Mouse (Mus musculus) left cerebral cortex, postnatal 14 days (tissue): ENCODE data around the gene Slc25a39. TPM values are rescaled to one million over a fixed set of nuclear protein-coding genes. Genes with fewer than 3 reads are reported as not detected.

Experiments
- DNase-seq, 2 experiments: peaks; one replicate each; pipeline ENCODE4 v3.0.0; 2021 to 2022; ENCODE audit warnings: low spot score in 2 of 2, mixed read lengths in 1 of 2
- intact Hi-C: fragments of 180-260 bp; cut with DNase I; formaldehyde crosslinking; loops from one replicate; pipeline ENCODE4 v1.15.1; 2025
- total RNA-seq, 2 experiments: library from RNA; stranded (reverse); gene quantifications; 2 replicates each; pipeline ENCODE4 v1.2.3; 2021

Gene Slc25a39
- total RNA-seq, 2 experiments from 2014 or later, result 71.0 to 71.3 TPM

DNA sequence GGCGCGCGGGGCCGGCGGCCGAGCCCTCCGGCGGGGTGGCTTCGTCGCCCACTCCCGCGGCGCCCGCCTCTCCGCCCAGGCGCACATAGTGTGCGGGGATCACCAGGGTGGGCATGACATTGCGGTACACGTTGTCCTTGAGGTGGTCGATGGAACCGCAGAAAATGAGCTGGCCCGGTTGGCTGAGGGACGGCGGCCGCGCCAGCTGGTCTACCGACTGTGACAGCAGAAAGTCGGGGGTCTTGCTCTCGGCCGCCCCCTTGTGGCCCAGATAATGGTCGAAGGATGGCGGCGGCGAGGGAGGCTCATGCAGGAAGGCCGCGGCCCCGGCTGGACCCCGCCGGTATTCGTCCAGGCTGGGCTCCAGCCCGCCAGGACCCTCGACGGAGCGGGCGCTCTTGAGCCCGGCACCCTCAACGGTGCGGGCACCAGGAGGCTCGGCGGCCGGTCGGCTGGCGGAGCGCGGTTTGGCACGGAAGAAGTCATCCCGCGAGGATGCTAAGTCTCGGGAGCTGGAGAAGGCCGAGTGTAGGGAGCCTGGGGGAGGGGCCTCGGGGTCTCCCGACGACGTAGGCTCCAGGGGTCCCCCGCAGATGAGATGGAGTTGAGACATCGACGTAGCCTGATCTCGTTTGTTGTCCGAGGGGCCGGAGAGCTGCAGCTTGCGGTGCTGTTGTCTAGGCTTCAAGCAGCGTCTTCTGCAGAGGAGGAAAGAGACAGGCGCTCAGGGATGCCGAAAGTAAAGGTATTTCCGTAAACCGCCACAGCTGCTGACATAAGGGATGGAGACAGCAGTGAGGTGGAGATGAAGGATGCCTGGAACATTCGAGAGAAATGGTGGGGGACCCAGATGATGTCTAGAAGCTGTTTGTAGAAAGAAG is 30.7 kb upstream of the Slc25a39 start:
- DNase-seq, result peak; percentile 86 to 89
- intact Hi-C loops, result no loop called here

DNA sequence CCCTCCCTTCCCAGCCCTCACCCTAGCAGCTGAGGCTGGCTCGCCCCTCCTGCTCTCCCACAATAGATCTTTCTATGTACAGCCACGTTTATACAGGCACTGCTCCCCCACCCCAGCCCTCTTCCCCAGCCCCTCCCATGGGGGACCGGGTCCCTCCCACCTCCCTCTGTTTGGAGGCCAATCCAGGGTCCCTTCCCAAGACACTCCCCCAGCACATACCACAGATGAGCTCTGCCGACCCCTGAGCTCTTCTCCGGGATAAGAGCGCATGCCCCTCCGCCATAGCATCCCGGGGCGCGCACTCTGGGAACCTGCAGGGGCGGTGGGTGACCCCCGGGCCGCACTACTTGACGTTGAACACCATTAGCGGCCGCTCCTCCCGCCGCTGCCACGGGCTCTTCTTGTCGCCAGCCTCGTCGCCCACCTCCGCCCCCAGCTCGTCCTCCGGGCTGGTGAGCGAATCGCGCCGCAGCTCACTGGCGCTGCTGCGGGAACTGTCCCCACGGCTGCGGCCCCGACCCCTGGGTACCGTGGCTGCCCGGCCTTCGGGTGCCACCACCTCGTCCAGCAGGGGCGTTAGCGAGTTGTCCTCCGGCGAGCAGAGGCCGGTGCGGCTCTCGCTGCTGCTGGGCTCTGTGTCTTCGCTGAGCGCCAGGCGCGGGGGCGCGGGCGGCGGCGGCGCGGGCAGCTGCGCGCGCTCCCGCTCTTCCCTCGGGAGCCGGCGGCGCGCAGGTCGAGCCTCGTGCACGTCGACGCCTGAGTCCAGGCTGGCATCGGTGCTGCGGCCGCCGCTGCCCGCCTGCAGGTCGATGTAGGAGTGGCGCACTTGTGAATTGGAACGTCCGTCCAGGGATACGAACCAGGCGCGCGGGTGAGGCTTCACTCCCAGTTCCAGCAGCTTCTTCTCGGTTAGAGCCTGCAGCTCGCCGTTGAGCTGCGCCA is 29.6 kb upstream of the Slc25a39 start:
- intact Hi-C loops, result no loop called here
- peak; percentile 74 to 86 for DNase-seq

DNA sequence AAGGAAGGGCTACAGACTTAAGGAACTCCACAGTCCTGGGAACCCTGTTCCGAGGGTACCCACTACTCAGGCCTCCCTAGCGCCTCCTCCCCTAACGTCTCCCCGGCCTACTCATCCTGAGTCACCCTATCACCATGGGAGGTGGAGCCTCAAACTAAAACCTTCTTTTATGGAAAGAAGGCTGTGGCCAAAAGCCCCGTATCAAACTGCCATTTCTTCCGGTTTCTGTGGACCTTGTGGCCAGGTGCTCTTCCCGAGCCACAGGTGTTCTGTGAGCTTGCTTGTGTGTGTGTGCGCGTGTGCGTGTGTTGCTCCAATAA is 28.7 kb upstream of the Slc25a39 start:
- DNase-seq, result no peak
- intact Hi-C loops, result no loop called here

DNA sequence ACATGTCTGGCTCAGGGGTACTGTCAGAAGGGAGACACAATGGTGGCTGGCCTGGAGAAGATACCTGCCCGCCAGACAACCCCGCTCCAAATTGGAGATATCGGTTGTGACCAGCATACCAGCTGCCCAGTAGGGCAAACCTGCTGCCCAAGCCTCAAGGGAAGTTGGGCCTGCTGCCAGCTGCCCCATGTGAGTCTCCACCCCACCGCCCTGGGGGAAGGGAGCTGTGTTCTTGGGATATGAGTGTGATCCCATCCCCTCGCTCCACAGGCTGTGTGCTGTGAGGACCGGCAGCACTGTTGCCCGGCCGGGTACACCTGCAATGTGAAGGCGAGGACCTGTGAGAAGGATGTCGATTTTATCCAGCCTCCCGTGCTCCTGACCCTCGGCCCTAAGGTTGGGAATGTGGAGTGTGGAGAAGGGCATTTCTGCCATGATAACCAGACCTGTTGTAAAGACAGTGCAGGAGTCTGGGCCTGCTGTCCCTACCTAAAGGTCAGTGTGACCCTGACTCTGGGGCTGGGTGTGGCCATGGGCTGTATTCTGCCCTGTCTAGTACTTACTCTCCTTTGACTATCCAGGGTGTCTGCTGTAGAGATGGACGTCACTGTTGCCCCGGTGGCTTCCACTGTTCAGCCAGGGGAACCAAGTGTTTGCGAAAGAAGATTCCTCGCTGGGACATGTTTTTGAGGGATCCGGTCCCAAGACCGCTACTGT is 28.2 kb upstream of the Slc25a39 start:
- DNase-seq, result peak in 1 of 2 experiments; percentile 29
- intact Hi-C loops, result no loop called here

DNA sequence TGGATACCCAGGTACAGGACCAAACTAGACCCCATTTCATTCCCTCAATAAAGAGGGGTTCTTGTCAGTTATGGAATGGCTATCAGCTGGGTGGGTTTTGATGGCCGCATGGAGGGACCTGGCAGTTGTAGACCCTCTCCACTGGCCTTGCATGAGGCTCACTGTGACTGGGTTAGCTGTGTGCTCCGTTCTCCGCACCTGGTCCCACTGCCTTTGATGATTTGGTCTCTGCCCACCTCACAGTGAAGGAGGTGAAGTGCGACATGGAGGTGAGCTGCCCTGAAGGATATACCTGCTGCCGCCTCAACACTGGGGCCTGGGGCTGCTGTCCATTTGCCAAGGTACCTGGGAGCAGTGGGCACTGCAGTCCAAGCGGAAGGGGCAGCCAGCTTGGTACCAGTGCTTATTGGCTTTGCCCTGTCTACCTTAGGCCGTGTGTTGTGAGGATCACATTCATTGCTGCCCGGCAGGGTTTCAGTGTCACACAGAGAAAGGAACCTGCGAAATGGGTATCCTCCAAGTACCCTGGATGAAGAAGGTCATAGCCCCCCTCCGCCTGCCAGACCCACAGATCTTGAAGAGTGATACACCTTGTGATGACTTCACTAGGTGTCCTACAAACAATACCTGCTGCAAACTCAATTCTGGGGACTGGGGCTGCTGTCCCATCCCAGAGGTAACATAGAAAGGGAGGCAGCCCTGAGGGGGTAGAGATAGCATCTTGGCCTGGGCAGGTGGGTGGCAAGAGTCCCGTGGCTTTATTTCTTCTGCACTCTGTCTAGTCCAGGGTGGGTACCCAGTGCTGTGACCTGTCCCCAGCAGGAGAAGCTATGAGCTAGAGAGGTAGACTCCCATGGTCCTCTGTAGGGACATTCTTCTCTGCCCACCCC is 27.3 kb upstream of the Slc25a39 start:
- DNase-seq, result peak in 1 of 2 experiments; percentile 16

DNA sequence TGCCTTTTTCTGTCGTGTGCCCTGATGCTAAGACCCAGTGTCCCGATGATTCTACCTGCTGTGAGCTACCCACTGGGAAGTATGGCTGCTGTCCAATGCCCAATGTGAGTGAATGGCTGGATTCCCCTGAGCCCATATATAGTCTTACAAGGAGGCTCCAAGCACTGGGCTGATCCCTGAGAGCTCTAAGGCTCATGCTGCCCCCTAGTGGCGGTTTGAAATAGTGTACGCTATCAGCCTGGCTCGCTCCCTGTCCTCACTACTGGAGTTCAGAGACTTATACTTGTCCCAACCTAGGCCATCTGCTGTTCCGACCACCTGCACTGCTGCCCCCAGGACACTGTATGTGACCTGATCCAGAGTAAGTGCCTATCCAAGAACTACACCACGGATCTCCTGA is 26.7 kb upstream of the Slc25a39 start:
- intact Hi-C loops, result loop anchor here (5.0 kb wide), 1 partner anchor 37 kb away; no protein-coding TSS in a partner anchor

More for the DNA sequence above, 27.3 kb upstream of the Slc25a39 start:
- intact Hi-C loops, result loop anchor here (5.0 kb wide), 1 partner anchor 38 kb away; no protein-coding TSS in a partner anchor

DNA sequence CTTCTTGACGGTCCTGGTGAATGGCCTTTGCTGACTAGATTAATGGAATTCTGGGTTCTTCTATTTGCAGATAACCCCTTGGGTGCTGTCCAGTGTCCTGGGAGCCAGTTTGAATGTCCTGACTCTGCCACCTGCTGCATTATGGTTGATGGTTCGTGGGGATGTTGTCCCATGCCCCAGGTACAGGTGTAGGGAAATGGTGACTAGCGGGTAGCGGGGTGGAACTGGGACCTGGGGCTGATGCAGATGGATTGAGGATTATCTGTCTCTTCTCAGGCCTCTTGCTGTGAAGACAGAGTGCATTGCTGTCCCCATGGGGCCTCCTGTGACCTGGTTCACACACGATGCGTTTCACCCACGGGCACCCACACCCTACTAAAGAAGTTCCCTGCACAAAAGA is 26.1 kb upstream of the Slc25a39 start:
- intact Hi-C loops, result loop anchor here (5.0 kb wide), 1 partner anchor 37 kb away; no protein-coding TSS in a partner anchor
- no peak for DNase-seq

More for the DNA sequence above, 26.7 kb upstream of the Slc25a39 start:
- peak; percentile 95 to 96 for DNase-seq

DNA sequence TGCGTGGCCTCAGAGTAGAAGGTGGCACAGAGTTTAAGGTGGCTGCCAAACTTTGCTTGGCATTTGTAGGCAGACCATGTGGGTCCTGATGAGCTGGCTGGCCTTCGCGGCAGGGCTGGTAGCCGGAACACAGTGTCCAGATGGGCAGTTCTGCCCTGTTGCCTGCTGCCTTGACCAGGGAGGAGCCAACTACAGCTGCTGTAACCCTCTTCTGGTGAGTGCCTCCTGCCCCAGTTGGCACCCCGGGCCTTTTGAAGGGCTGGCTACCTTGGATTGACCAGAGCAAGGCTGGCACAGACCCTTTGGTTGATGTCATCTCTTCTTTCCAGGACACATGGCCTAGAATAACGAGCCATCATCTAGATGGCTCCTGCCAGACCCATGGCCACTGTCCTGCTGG is 25.1 kb upstream of the Slc25a39 start:
- peak; percentile 44 to 61 for DNase-seq
- intact Hi-C loops, result loop anchor here (5.0 kb wide), 1 partner anchor 36 kb away; no protein-coding TSS in a partner anchor

DNA sequence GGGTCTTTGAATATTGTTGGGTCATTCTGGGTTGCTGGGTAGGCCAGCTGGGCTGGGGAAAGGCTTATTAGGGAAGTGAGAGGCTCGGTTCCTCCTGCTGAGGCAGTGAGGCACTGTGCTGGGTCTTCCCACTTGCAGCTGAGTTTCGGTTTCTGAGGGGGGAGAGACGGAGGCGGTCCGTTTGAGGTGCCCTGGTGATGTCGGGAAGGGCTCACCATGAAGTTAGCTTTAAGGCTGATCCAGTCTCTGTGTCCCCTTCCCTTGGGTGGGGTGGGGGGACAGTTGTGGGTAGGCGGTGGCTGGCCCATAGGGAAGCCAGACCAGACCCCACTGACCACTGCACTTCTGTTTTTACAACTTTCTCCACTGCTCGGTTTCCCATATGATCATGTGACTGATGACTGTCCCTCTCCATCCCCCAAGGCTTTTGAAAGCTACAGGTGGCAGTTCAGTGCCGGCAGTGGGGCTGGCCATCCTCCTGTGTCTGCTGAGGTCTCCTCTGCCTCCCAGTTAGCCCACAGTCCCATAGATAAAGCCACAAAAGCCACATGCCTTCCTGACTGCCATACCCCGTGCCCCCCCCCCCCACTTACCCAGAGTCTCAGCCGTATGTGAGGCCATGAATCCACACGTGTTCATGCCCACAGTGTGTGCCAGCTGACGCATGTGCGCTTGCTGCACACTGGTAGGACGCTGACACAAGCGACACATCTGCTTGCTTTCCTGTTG is 24.5 kb upstream of the Slc25a39 start:
- intact Hi-C loops, result loop anchor here (5.0 kb wide), 1 partner anchor 35 kb away; no protein-coding TSS in a partner anchor
- peak in 1 of 2 experiments; percentile 17 for DNase-seq

DNA sequence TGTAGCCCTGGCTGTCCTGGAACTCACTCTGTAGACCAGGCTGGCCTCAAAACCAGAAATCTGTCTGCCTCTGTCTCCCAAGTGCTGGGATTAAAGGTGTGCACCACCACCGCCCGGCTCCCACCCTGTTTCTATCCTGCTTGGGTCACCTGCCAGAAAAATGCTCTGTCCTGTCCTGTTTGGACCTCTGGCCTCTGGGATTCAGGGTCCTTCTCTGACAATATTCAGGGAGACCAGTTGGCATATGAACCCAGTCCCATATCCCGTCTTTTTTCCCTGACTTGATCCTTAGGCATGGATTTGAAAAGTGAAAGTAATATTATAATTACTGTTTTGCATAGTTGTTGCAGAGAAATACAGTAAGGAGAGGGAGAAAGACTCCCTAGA is 24.0 kb upstream of the Slc25a39 start:
- no peak for DNase-seq
- intact Hi-C loops, result loop anchor here (2.0 to 5.0 kb wide), 3 partner anchors 23 to 123 kb away; no protein-coding TSS in a partner anchor

DNA sequence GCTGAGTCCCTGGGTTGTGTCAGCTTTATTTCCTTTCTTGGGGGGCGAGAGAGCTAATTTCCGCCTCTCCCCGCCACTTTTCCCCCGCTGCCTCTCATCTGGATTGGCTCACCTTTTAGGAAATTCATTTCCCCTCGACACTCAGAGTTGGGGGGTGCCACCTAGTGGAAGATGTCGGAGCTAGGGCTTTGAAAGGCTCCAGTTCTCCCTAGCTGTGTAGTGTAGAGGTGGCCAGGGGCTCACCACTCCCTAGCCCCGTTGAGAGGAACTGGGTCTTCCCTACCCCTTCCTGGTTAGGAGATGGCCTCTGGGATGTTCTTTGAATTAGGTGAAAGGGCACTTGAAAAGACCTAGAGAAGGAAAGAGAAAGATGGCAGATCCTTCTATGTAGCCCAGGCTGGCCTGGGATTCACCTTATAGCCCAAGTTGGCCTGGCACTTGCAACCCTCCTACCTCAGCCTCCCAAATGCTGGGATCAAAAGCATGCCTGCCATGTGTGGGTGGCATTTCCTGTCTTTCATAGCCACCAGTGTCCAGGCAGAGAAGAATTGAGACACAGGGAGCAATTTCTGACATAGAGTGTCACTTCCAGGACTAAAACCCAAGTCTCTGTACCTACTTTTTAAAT is 23.4 kb upstream of the Slc25a39 start:
- peak; percentile 77 to 87 for DNase-seq
- intact Hi-C loops, result loop anchor here (2.0 to 5.0 kb wide), 3 partner anchors 22 to 122 kb away; no protein-coding TSS in a partner anchor

DNA sequence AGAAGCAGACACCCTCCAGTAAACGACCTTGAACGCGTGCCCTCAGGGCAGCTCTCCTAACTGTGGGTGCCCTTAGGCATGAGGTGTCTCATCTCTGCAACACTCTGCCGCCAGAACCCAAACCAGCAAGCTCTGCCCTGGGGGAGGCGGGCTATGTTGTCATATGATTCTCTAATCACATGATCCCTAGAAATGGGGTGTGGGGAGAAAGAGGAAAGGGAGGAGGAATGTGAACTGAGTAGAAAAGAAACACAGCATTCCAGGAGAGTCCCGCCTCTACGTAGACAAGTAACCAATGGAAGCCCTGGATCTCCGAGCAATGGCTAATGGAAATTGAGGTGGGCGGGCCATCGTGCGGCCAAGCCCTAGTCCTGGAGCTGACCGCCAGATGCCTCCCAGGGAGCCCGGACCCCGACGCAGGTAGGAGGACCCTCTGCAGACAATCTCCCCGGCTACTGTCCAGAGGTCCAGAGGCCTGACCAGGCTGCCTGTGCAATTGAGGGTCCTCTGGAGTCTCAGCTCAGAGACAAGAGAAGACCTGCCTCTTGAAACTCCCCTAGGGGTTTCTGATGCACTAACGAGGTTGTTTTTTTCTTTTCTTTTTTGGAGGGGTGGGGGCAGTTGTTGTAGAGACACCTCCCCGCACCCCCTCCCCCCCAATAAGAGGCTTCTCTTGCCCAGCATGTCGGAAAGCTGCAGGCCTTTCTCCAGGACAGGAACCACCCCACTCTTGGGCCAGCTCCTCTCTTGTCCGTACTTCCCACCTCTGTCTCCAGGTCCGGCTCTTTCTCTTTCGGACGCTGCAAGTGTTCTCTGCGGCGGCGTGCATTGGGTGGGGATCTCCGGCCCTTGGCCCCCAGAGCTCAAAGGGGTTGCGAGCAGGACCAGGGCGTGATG is 22.6 kb upstream of the Slc25a39 start, which contains the start of gene Grn:
Grn (plus strand) TSS at position 195 of the 897 bp plus-strand sequence.
- intact Hi-C loops, result loop anchor here (2.0 to 5.0 kb wide), 3 partner anchors 22 to 122 kb away; no protein-coding TSS in a partner anchor

DNA sequence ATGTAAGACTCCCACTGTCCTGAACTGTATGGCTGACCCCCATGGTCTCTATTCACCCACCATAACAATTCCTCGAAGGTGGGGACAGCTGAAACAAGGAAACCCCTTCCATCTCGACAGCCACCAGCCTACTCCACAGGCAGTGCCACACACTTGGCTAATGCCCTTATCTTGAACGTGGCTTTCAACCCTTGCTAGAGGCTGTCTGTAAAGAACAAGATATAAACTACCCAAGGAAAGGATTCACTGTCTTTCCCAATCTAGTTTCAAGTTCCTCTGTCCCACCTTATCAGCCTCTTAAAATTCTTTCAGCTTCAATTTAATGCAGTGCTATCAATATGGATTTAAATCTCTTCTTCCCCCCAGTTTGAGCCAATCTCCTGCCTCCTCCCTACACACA is 21.8 kb upstream of the Slc25a39 start:
- intact Hi-C loops, result no loop called here

More for the DNA sequence above, 22.6 kb upstream of the Slc25a39 start, which contains the start of gene Grn:
- peak; percentile 92 to 98 for DNase-seq

DNA sequence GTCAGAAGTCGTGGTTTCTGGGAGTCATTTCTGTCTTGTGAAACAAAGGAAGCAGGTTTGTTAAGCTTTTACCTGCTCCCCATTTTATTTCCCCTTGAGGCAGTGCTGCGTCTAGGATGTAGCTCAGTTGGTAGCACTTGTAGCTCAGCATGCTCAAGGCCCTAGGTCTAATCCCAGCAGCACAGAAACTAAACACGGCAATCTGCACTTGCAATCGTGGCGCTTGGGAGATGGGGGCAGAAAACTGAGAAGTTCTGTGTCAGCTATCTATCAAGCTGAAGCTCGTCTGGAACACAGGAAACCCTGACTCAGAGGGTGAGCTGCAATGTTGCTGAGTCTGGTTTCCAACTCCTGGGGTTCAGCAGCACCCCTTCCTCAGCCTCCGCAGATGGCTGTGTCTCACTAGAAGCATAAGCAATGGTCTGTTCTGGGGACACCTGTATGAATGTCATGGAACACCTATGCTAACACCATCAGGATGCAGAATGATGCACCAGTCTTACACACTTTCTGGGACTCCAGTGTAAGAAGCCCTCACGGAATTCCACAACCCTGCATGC is 21.3 kb upstream of the Slc25a39 start:
- peak in 1 of 2 experiments; percentile 13 for DNase-seq
- intact Hi-C loops, result no loop called here

More for the DNA sequence above, 21.8 kb upstream of the Slc25a39 start:
- DNase-seq, result no peak

DNA sequence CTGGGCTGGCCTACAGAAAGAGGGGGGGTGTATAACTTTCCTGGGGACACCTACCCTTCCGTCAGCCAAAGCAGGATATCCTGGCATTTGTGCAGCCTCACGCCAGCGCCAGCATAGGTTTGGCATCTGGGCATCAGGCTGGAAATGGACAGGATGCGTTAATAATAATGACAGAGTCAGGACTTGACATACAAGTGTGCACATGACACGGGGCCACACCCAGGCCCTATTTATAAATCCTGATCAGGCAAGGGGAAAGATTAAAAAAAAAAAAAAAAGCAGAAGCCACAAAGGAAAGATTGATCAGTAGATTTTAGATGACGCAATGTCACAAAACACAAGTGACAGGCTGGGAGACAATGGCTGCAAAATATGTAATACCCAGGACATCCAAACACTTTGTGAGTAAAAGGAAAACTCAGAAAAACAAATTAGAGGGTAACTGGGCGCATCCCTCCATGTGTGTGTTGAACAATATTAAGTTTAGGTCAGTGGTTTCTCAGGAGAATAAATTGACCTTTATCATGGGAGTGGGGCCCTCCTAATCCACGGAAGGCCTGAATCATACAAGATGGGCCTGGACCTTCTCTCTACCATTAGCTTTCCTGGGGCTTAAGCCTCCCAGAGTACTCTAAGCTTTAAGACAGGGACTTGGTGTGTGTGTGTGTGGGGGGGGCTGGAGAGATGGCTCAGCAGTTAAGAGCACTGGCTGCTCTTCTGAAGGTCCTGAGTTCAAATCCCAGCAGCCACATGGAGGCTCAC is 18.0 kb upstream of the Slc25a39 start:
- intact Hi-C loops, result no loop called here

More for the DNA sequence above, 18.0 kb upstream of the Slc25a39 start:
- DNase-seq, result no peak
